Mouse (Mus musculus): ENCODE results near the gene Lat. TPM values are rescaled to one million over a fixed set of nuclear protein-coding genes. Genes with fewer than 3 reads are reported as not detected.

The Lat gene
- total RNA-seq, 2 experiments from 2014 or later: 1.3 to 1.9 TPM

GRCm38 (mm10) chr7:126368367-126368766, 1.0 kb downstream of the Lat start:
- no peak for DNase-seq (ENCODE audit: low spot score in 2 of 2)

GRCm38 (mm10) chr7:126367636-126368035, 1.7 kb downstream of the Lat start:
- DNase-seq (ENCODE audit: low spot score in 2 of 2): no peak

- DNase-seq (ENCODE audit: low spot score in 2 of 2): no peak
These were observed 6.3 kb downstream of the Lat start for GRCm38 (mm10) chr7:126363038-126363437.

- no peak for DNase-seq (ENCODE audit: low spot score in 2 of 2)
These were observed 10.3 kb downstream of the Lat start for GRCm38 (mm10) chr7:126359049-126359448.

GRCm38 (mm10) chr7:126358413-126358812, 11.0 kb downstream of the Lat start:
- no peak for DNase-seq (ENCODE audit: low spot score in 2 of 2)

GRCm38 (mm10) chr7:126357838-126358237, 11.5 kb downstream of the Lat start:
- no peak for DNase-seq (ENCODE audit: low spot score in 2 of 2)

GRCm38 (mm10) chr7:126356793-126357591, 12.4 kb downstream of the Lat start:
- DNase-seq (ENCODE audit: low spot score in 2 of 2): no peak

- DNase-seq (ENCODE audit: low spot score in 2 of 2): no peak
These were observed 13.3 kb downstream of the Lat start for GRCm38 (mm10) chr7:126355847-126356597.

GRCm38 (mm10) chr7:126354738-126355614, 14.4 kb downstream of the Lat start:
- DNase-seq (ENCODE audit: low spot score in 2 of 2): no peak

GRCm38 (mm10) chr7:126353994-126354365, 15.4 kb downstream of the Lat start:
- no peak for DNase-seq (ENCODE audit: low spot score in 2 of 2)

- no peak for DNase-seq (ENCODE audit: low spot score in 2 of 2)
These were observed 15.9 kb downstream of the Lat start for GRCm38 (mm10) chr7:126353251-126353993.

- DNase-seq (ENCODE audit: low spot score in 2 of 2): no peak
These were observed 17.9 kb downstream of the Lat start for GRCm38 (mm10) chr7:126351419-126351951.

GRCm38 (mm10) chr7:126350748-126351418, 18.5 kb downstream of the Lat start:
- no peak for DNase-seq (ENCODE audit: low spot score in 2 of 2)

GRCm38 (mm10) chr7:126348293-126348692, 21.1 kb downstream of the Lat start:
- DNase-seq (ENCODE audit: low spot score in 2 of 2): no peak

GRCm38 (mm10) chr7:126347098-126347497, 22.3 kb downstream of the Lat start:
- DNase-seq (ENCODE audit: low spot score in 2 of 2): no peak

GRCm38 (mm10) chr7:126345969-126346368, 23.4 kb downstream of the Lat start:
- DNase-seq (ENCODE audit: low spot score in 2 of 2): no peak

- DNase-seq (ENCODE audit: low spot score in 2 of 2): no peak
These were observed 23.8 kb downstream of the Lat start for GRCm38 (mm10) chr7:126345557-126345956.

GRCm38 (mm10) chr7:126340896-126341295, 28.5 kb downstream of the Lat start:
- DNase-seq (ENCODE audit: low spot score in 2 of 2): no peak

- DNase-seq (ENCODE audit: low spot score in 2 of 2): no peak
These were observed 29.2 kb downstream of the Lat start for GRCm38 (mm10) chr7:126340206-126340618.

GRCm38 (mm10) chr7:126339521-126339971, 29.8 kb downstream of the Lat start:
- no peak for DNase-seq (ENCODE audit: low spot score in 2 of 2)
